Mouse (Mus musculus) heart, adult 2 months (tissue): ENCODE measurements around the gene Gpatch1.

Experiments used
- CTCF ChIP-seq: fragments of 200-600 bp; IDR thresholded peaks from 2 replicates; pipeline ENCODE4 v1.8.1; 2022; ENCODE audit warnings: antibody characterized with exemption, mild to moderate bottlenecking, moderate library complexity
- EP300 ChIP-seq: fragments of 200-500 bp; IDR thresholded peaks from 2 replicates; pipeline ENCODE4 v1.6.1; 2011; ENCODE audit warnings: low read depth, low read length, control low read depth; ENCODE audit not compliant: insufficient read depth
- POLR2A ChIP-seq: fragments of 200-500 bp; IDR thresholded peaks from 2 replicates; pipeline ENCODE4 v1.6.1; 2011; ENCODE audit warnings: mild to moderate bottlenecking, low read depth, low read length, control low read depth; ENCODE audit not compliant: insufficient read depth

DNA sequence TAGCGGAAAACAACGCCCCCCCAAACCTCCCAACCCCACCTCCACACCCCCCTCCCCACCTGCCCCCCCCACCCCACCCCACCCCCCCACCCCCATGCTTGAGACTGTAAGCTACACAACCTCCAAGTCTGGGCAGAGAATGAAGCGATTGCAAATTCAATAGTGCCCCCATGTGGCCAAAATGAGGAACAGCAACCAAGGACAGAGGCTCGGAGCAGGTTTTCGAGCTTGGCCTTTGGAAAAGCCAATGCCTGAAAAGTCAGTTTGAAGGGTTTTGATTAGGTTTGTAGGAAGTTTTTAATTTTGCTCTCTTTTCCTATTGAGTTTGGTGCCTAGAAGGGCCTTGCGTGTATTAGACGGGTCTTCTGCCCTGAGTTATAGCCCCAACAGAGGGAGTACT lies 53.5 kb downstream of the Gpatch1 start:
- TF ChIP-seq POLR2A (no peak), CTCF (peak; percentile 74), EP300 (no peak)
